Mouse (Mus musculus): ENCODE measurements around the gene Rassf1. TPM values are rescaled to one million over a fixed set of nuclear protein-coding genes. Genes with fewer than 3 reads are reported as not detected.

The Rassf1 gene
- total RNA-seq, 2 experiments from 2014 or later: 16.2 to 17.6 TPM

- no peak overlapping the region for H3K4me3 ChIP-seq
- no peak for DNase-seq (ENCODE audit: low spot score in 2 of 2)
- no peak overlapping the region for H3K27ac ChIP-seq
- TF ChIP-seq CTCF (conservative IDR thresholded peaks at IDR 0.05): no peak
Measured at GRCm38 (mm10) chr9:107543299-107543698, 8.1 kb upstream of the Rassf1 start.

GRCm38 (mm10) chr9:107544196-107544700, 7.1 kb upstream of the Rassf1 start:
- no peak for DNase-seq (ENCODE audit: low spot score in 2 of 2)
- no peak overlapping the region for H3K4me3 ChIP-seq
- H3K27ac ChIP-seq: no peak overlapping the region
- TF ChIP-seq CTCF (conservative IDR thresholded peaks at IDR 0.05): no peak

GRCm38 (mm10) chr9:107544729-107545128, 6.6 kb upstream of the Rassf1 start:
- H3K4me3 ChIP-seq: no peak overlapping the region

GRCm38 (mm10) chr9:107545199-107545598, 6.2 kb upstream of the Rassf1 start:
- H3K27ac ChIP-seq: no peak overlapping the region
- no peak for TF ChIP-seq CTCF (conservative IDR thresholded peaks at IDR 0.05)
- DNase-seq (ENCODE audit: low spot score in 2 of 2): no peak
- no peak overlapping the region for H3K4me3 ChIP-seq

More at GRCm38 (mm10) chr9:107544729-107545128, 6.6 kb upstream of the Rassf1 start:
- no peak for DNase-seq (ENCODE audit: low spot score in 2 of 2)
- no peak for TF ChIP-seq CTCF (conservative IDR thresholded peaks at IDR 0.05)
- no peak overlapping the region for H3K27ac ChIP-seq

GRCm38 (mm10) chr9:107545602-107546001, 5.8 kb upstream of the Rassf1 start:
- peak; percentile 96 for TF ChIP-seq CTCF (conservative IDR thresholded peaks at IDR 0.05)

GRCm38 (mm10) chr9:107547026-107547425, 4.3 kb upstream of the Rassf1 start, which contains the start of gene Zmynd10:
Gene Zmynd10 (plus strand): TSS chr9:107547298.
- peak; percentile 82 to 89 for DNase-seq (ENCODE audit: low spot score in 2 of 2)
- no peak for TF ChIP-seq CTCF (conservative IDR thresholded peaks at IDR 0.05)
- peak within 1 kb of the TSS; percentile 46 for H3K4me3 ChIP-seq
- peak within 1 kb of the TSS; percentile 73 for H3K27ac ChIP-seq

More at GRCm38 (mm10) chr9:107545602-107546001, 5.8 kb upstream of the Rassf1 start:
- no peak overlapping the region for H3K27ac ChIP-seq
- peak; percentile 65 to 83 for DNase-seq (ENCODE audit: low spot score in 2 of 2)
- no peak overlapping the region for H3K4me3 ChIP-seq

- no peak for TF ChIP-seq CTCF (conservative IDR thresholded peaks at IDR 0.05)
- Histone ChIP-seq H3K4me3 (no peak overlapping the region), H3K27ac (no peak overlapping the region)
- DNase-seq (ENCODE audit: low spot score in 2 of 2): no peak
Measured at GRCm38 (mm10) chr9:107547957-107548356, 3.4 kb upstream of the Rassf1 start.

GRCm38 (mm10) chr9:107548820-107549219, 2.5 kb upstream of the Rassf1 start:
- H3K4me3 ChIP-seq: no peak overlapping the region
- no peak for TF ChIP-seq CTCF (conservative IDR thresholded peaks at IDR 0.05)
- DNase-seq (ENCODE audit: low spot score in 2 of 2): no peak
- H3K27ac ChIP-seq: no peak overlapping the region

GRCm38 (mm10) chr9:107549297-107550074, 1.9 kb upstream of the Rassf1 start:
- H3K4me3 ChIP-seq: no peak overlapping the region
- no peak overlapping the region for H3K27ac ChIP-seq
- TF ChIP-seq CTCF (conservative IDR thresholded peaks at IDR 0.05): no peak
- DNase-seq (ENCODE audit: low spot score in 2 of 2): no peak

- H3K27ac ChIP-seq: no peak overlapping the region
- TF ChIP-seq CTCF (conservative IDR thresholded peaks at IDR 0.05): no peak
- DNase-seq (ENCODE audit: low spot score in 2 of 2): no peak
- H3K4me3 ChIP-seq: no peak overlapping the region
Measured at GRCm38 (mm10) chr9:107550491-107551116, 751 bp upstream of the Rassf1 start.

- TF ChIP-seq CTCF (conservative IDR thresholded peaks at IDR 0.05): no peak
- H3K4me3 ChIP-seq: peak overlapping the region; percentile 56
- no peak overlapping the region for H3K27ac ChIP-seq
- DNase-seq (ENCODE audit: low spot score in 2 of 2): no peak
Measured at GRCm38 (mm10) chr9:107551890-107552355, 568 bp downstream of the Rassf1 start.

GRCm38 (mm10) chr9:107552690-107553393, 1.5 kb downstream of the Rassf1 start:
- no peak for TF ChIP-seq CTCF (conservative IDR thresholded peaks at IDR 0.05)
- no peak for DNase-seq (ENCODE audit: low spot score in 2 of 2)
- Histone ChIP-seq H3K4me3 (no peak overlapping the region), H3K27ac (no peak overlapping the region)
